Mouse (Mus musculus) erythroblast, embryonic 14.5 days (primary cell): ENCODE measurements around the gene Anks1b. TPM values are rescaled to one million over a fixed set of nuclear protein-coding genes. Genes with fewer than 3 reads are reported as not detected.

Source experiments
- H3K27me3 ChIP-seq: 2 replicates; pipeline ENCODE4 v1.6.1; 2012; ENCODE audit warnings: inconsistent platforms; ENCODE audit not compliant: control insufficient read depth
- H3K36me3 ChIP-seq: 2 replicates; pipeline ENCODE4 v1.6.1; 2012; ENCODE audit warnings: mild to moderate bottlenecking, inconsistent platforms; ENCODE audit not compliant: control insufficient read depth
- H3K4me1 ChIP-seq: 2 replicates; pipeline ENCODE4 v1.6.1; 2012; ENCODE audit warnings: inconsistent platforms; ENCODE audit not compliant: control insufficient read depth
- H3K4me3 ChIP-seq: replicated peaks from 2 replicates; pipeline ENCODE3; 2012; ENCODE audit warnings: moderate library complexity, mild to moderate bottlenecking, inconsistent platforms
- H3K9me3 ChIP-seq: 2 replicates; pipeline ENCODE4 v1.6.1; 2012; ENCODE audit warnings: low read length, inconsistent platforms, mixed read lengths; ENCODE audit not compliant: control insufficient read depth
- GATA1 ChIP-seq: IDR thresholded peaks from 2 replicates; pipeline ENCODE4 v1.6.1; 2012; ENCODE audit warnings: low read length, inconsistent platforms, mixed read lengths
- TAL1 ChIP-seq: IDR thresholded peaks from 3 replicates; pipeline ENCODE4 v1.6.1; 2012; ENCODE audit warnings: low read length, inconsistent platforms, mixed read lengths
- polyA plus RNA-seq: library from polyadenylated mRNA; stranded (reverse); fragments of >175 nt; gene quantifications from 2 replicates; pipeline ENCODE4 v1.2.3, GENCODE M21; 2012

Anks1b gene
- polyA plus RNA-seq, 1 experiment, result not detected

DNA sequence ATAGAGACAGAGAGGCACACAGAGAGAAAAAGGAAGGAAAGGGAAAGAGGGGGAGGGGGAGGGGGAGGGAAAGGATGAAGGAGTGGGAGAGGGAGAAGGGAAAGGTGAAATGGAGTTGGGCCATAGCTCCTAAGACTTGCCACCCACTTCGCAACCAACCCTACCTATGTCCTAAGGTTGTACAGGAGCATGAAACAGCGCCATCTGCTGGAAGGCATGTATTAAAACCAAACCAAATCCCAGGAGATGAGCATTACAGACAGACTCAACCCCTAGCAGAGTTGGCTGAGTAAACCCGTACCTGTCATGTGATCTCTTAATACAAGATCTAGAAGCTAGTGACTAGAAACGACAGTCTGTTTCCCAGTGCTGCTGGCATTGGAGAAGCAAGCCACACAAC, 500.2 kb downstream of the Anks1b start:
- Histone ChIP-seq H3K9me3 (peaks cover 28% of the 10 kb centered on the region), H3K27me3 (no peaks in the 10 kb centered on the region), H3K36me3 (no peaks in the 10 kb centered on the region), H3K4me1 (no peaks in the 10 kb centered on the region), H3K4me3 (no peak overlapping the region)
- no peak for TF ChIP-seq GATA1
- no peak for TF ChIP-seq TAL1

DNA sequence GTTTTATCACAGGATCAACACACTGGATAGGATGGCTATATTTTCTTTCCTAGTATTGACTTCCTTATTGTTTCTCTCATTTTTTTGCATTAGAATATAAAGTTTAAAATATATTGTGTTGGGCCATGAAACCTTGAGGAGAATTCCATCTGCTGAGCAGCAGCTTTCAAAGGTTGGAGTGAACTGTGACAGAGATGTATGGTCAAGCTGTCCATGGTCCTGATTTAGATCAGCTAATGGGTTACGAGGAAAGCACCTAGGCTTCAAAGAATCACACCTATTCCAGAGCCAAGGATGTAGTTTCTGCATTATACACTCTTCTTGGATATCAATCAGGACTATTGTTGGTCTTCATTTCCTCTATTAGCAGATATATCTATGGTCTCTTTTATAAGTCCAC, 503.3 kb downstream of the Anks1b start:
- no peak for TF ChIP-seq GATA1
- Histone ChIP-seq H3K4me1 (no peaks in the 10 kb centered on the region), H3K9me3 (peaks cover 19% of the 10 kb centered on the region), H3K4me3 (no peak overlapping the region), H3K27me3 (no peaks in the 10 kb centered on the region), H3K36me3 (no peaks in the 10 kb centered on the region)

DNA sequence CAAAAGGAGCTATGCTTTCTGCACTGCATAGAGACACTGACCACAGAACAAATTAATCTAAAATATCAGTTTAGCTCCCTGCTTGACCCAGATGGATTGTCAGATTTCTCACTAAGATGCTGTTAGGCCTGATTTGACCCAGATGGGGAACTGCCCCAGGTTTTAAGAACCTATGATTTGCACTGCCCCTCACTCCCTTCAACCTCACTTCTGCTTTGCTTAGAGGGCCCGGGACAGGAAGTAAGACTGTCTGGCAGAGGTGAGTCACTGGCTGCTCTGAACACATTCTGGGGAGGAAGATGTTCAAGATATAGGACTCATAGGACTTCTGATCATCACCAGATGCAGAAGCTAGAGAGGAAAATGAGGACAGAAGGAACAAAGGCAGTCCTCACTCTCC, 506.8 kb downstream of the Anks1b start:
- H3K4me1 ChIP-seq, result no peaks in the 10 kb centered on the region
- H3K4me3 ChIP-seq, result no peak overlapping the region
- TF ChIP-seq TAL1 (no peak), GATA1 (no peak)
- no peaks in the 10 kb centered on the region for H3K36me3 ChIP-seq
- no peaks in the 10 kb centered on the region for H3K27me3 ChIP-seq
- peaks cover 13% of the 10 kb centered on the region for H3K9me3 ChIP-seq

GRCm38 (mm10) chr10:90380704-90381339, 507.5 kb downstream of the Anks1b start:
- Histone ChIP-seq H3K9me3 (peaks cover 13% of the 10 kb centered on the region), H3K27me3 (no peaks in the 10 kb centered on the region), H3K4me1 (no peaks in the 10 kb centered on the region), H3K36me3 (no peaks in the 10 kb centered on the region), H3K4me3 (no peak overlapping the region)
- TF ChIP-seq TAL1, result no peak
- no peak for TF ChIP-seq GATA1

DNA sequence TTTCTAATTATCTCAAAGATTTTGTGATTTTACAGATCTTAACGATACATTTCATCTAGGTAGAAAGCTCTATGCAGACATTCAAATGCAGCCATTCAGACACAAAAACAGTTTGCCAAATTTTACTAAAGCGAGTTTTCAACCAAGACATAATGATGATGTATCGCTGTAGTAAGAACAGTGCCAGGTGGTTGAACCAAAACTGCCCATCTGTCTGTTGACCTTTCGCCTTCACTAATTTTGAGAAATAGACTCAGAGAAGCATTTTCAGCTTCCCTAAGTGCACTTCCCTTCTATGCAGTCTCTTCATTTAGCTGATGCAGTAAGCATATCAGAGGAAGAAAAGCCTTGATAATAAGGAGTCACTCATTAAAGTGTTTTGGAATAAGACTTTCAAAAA, 527.1 kb downstream of the Anks1b start:
- TF ChIP-seq TAL1, result no peak
- TF ChIP-seq GATA1, result no peak
- H3K36me3 ChIP-seq, result no peaks in the 10 kb centered on the region

DNA sequence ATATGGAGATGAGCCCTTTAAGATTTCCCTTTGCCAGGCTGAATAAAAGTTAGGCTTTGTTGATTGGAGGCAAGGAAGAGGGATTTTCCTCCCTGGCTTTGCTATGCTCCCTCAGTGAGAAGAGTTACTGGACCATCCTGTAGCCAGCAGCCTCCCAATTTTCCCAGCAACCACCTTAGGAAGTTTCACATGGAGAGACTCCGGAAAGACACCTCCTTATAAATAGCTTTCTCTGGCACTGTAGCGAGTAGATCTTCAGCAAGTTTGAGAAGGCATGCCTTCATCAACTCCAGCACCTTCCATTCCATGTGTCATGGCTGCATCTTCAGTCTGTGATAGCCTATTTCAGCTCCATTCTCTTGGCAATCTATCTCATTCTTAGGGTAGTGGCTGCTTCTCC, 535.2 kb downstream of the Anks1b start:
- TF ChIP-seq GATA1, result no peak
- TF ChIP-seq TAL1, result no peak
- H3K27me3 ChIP-seq, result no peaks in the 10 kb centered on the region
- H3K4me3 ChIP-seq, result no peak overlapping the region
- H3K36me3 ChIP-seq, result no peaks in the 10 kb centered on the region
- H3K9me3 ChIP-seq, result no peaks in the 10 kb centered on the region
- H3K4me1 ChIP-seq, result no peaks in the 10 kb centered on the region

More for the DNA sequence above, 527.1 kb downstream of the Anks1b start:
- no peaks in the 10 kb centered on the region for H3K4me1 ChIP-seq
- no peaks in the 10 kb centered on the region for H3K27me3 ChIP-seq
- peaks cover 3% of the 10 kb centered on the region; the same call in 1 of the 2 replicates for H3K9me3 ChIP-seq
- no peak overlapping the region for H3K4me3 ChIP-seq

GRCm38 (mm10) chr10:90431527-90431926, 558.2 kb downstream of the Anks1b start:
- Histone ChIP-seq H3K9me3 (peaks cover 6% of the 10 kb centered on the region), H3K4me1 (no peaks in the 10 kb centered on the region), H3K4me3 (no peak overlapping the region), H3K27me3 (no peaks in the 10 kb centered on the region), H3K36me3 (no peaks in the 10 kb centered on the region)
- TF ChIP-seq GATA1 (no peak), TAL1 (no peak)

- H3K9me3 ChIP-seq, result peaks cover 6% of the 10 kb centered on the region
- H3K36me3 ChIP-seq, result no peaks in the 10 kb centered on the region
- H3K4me1 ChIP-seq, result no peaks in the 10 kb centered on the region
- TF ChIP-seq TAL1 (no peak), GATA1 (no peak)
- H3K4me3 ChIP-seq, result no peak overlapping the region
- H3K27me3 ChIP-seq, result no peaks in the 10 kb centered on the region
Measured at GRCm38 (mm10) chr10:90431974-90432373, 558.7 kb downstream of the Anks1b start.

- H3K4me3 ChIP-seq, result no peak overlapping the region
- H3K4me1 ChIP-seq, result no peaks in the 10 kb centered on the region
- no peaks in the 10 kb centered on the region for H3K27me3 ChIP-seq
- H3K9me3 ChIP-seq, result peaks cover 6% of the 10 kb centered on the region
- TF ChIP-seq TAL1 (no peak), GATA1 (no peak)
- no peaks in the 10 kb centered on the region for H3K36me3 ChIP-seq
Measured at GRCm38 (mm10) chr10:90432479-90432878, 559.2 kb downstream of the Anks1b start.

- Histone ChIP-seq H3K4me3 (no peak overlapping the region), H3K4me1 (no peaks in the 10 kb centered on the region), H3K9me3 (peaks cover 6% of the 10 kb centered on the region; the same call in 1 of the 2 replicates), H3K27me3 (no peaks in the 10 kb centered on the region), H3K36me3 (no peaks in the 10 kb centered on the region)
- TF ChIP-seq GATA1 (no peak), TAL1 (no peak)
Measured at GRCm38 (mm10) chr10:90441036-90441435, 567.7 kb downstream of the Anks1b start.
